Mouse (Mus musculus): Measurements from ENCODE around the gene Fgfbp3. TPM values are rescaled to one million over a fixed set of nuclear protein-coding genes. Genes with fewer than 3 reads are reported as not detected.

Fgfbp3 gene
- polyA plus RNA-seq, 1 experiment from 2014 or later, result 72.7 TPM

- 96% methylated on average over 1 of the region's 1 CpGs for WGBS
- peaks cover 11% of the 10 kb centered on the region for H3K4me1 ChIP-seq (replicated peaks; ENCODE audit: control insufficient read depth, insufficient read depth, low read length)
- H3K9ac ChIP-seq, result no peak overlapping the region
- H3K36me3 ChIP-seq (replicated peaks; ENCODE audit: control insufficient read depth, insufficient read depth), result no peaks in the 10 kb centered on the region
- peak overlapping the region; percentile 27; the same call in 1 of the 2 replicates for H3K4me2 ChIP-seq (replicated peaks)
- H3K27me3 ChIP-seq (ENCODE audit: control insufficient read depth, insufficient read depth, low read length), result no peaks in the 10 kb centered on the region
- DNase-seq (ENCODE audit: low spot score), result no peak
- H3K27ac ChIP-seq, result no peak overlapping the region
- ATAC-seq (ENCODE audit: low FRiP score), result no peak
- 0 out of 2 replicates have a peak overlapping the region, but pooled peaks have one; percentile 8 for H3K4me3 ChIP-seq (replicated peaks; ENCODE audit: low read length)
- no peaks in the 10 kb centered on the region for H3K9me3 ChIP-seq (ENCODE audit: control insufficient read depth, low read length)
Observed at GRCm38 (mm10) chr19:36916876-36917389, 2.5 kb downstream of the Fgfbp3 start.

- ATAC-seq (ENCODE audit: low FRiP score) (no peak), DNase-seq (ENCODE audit: low spot score) (no peak)
- peaks cover 11% of the 10 kb centered on the region for H3K4me1 ChIP-seq (replicated peaks; ENCODE audit: control insufficient read depth, insufficient read depth, low read length)
- WGBS, result 75% methylated on average over 4 of the region's 4 CpGs
- H3K27me3 ChIP-seq (ENCODE audit: control insufficient read depth, insufficient read depth, low read length), result no peaks in the 10 kb centered on the region
- H3K9ac ChIP-seq, result no peak overlapping the region
- H3K4me2 ChIP-seq (replicated peaks), result no peak overlapping the region
- H3K36me3 ChIP-seq (replicated peaks; ENCODE audit: control insufficient read depth, insufficient read depth), result no peaks in the 10 kb centered on the region
- H3K27ac ChIP-seq, result peak overlapping the region; percentile 20; the same call in 1 of the 2 replicates
- no peak overlapping the region for H3K4me3 ChIP-seq (replicated peaks; ENCODE audit: low read length)
- H3K9me3 ChIP-seq (ENCODE audit: control insufficient read depth, low read length), result no peaks in the 10 kb centered on the region
Observed at GRCm38 (mm10) chr19:36916206-36916605, 3.2 kb downstream of the Fgfbp3 start.

DNA sequence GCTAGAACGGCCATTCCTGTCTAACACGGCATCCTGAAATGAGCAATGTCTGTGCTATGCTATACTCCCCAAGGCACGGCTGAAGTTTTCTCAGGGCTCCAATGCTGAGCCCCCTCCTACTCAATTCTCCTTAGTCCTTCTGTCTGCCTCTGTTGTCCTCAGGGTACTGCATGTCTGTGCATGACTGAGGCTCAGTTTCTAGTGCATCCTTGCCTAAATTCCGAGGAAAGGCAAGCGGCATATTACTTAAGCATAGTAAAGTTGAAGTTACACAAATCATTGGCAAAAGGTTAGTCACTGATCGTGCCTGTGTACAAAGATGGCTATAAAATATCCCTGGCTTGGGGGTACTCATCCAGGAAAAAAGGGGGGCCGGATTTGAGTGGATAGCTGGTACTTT, 6.4 kb downstream of the Fgfbp3 start:
- no peaks in the 10 kb centered on the region for H3K9me3 ChIP-seq (ENCODE audit: control insufficient read depth, low read length)
- H3K4me1 ChIP-seq (replicated peaks; ENCODE audit: control insufficient read depth, insufficient read depth, low read length), result peaks cover 8% of the 10 kb centered on the region
- no peak for ATAC-seq (ENCODE audit: low FRiP score)
- WGBS, result 72% methylated on average over 7 of the region's 7 CpGs
- H3K27me3 ChIP-seq (ENCODE audit: control insufficient read depth, insufficient read depth, low read length), result no peaks in the 10 kb centered on the region
- H3K27ac ChIP-seq, result no peak overlapping the region
- no peak overlapping the region for H3K9ac ChIP-seq
- no peak for DNase-seq (ENCODE audit: low spot score)
- no peaks in the 10 kb centered on the region for H3K36me3 ChIP-seq (replicated peaks; ENCODE audit: control insufficient read depth, insufficient read depth)
- H3K4me2 ChIP-seq (replicated peaks), result no peak overlapping the region
- no peak overlapping the region for H3K4me3 ChIP-seq (replicated peaks; ENCODE audit: low read length)

GRCm38 (mm10) chr19:36910424-36911045, 8.9 kb downstream of the Fgfbp3 start:
- Histone ChIP-seq H3K36me3 (replicated peaks; ENCODE audit: control insufficient read depth, insufficient read depth) (no peaks in the 10 kb centered on the region), H3K27ac (0 out of 2 replicates have a peak overlapping the region, but pooled peaks have one; percentile 14), H3K9ac (no peak overlapping the region), H3K4me3 (replicated peaks; ENCODE audit: low read length) (no peak overlapping the region), H3K4me2 (replicated peaks) (no peak overlapping the region), H3K27me3 (ENCODE audit: control insufficient read depth, insufficient read depth, low read length) (no peaks in the 10 kb centered on the region), H3K4me1 (replicated peaks; ENCODE audit: control insufficient read depth, insufficient read depth, low read length) (0 out of 2 replicates have a peak, but pooled peaks cover 3% of the 10 kb centered on the region), H3K9me3 (ENCODE audit: control insufficient read depth, low read length) (no peaks in the 10 kb centered on the region)
- ATAC-seq (ENCODE audit: low FRiP score) (peak; percentile 81), DNase-seq (ENCODE audit: low spot score) (peak; percentile 55)
- 7% methylated on average over 12 of the region's 12 CpGs for WGBS

DNA sequence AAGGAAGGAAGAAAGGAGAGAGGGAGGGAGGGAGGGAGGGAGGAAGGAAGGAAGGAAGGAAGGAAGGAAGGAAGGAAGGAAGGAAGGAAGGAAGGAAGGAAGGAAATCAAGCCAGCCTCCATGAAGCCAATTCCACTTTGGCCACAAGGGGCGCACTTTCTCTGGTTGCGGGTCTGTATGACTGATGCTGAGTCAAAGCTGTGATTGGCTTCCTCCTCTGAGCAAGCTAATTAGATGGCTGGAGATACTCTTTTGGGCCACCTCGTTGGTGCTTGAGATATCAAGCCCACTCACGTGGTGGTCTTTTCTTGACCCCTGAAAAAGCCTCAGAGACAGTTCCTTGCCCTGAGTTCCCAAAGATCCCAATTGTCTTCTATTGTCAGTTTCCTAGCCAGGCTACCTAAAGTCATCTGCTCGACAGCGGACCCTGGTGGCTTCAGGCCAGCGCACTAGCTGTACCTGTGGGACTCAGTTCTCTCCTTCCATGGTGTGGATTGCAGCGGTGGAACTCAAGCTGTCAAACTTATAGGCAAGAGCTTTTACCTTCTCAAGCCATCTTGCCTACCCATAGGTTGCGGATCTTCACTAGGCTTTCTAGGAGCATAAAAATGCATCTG, 9.6 kb downstream of the Fgfbp3 start:
- no peak overlapping the region for H3K27ac ChIP-seq
- no peaks in the 10 kb centered on the region for H3K9me3 ChIP-seq (ENCODE audit: control insufficient read depth, low read length)
- DNase-seq (ENCODE audit: low spot score) (peak; percentile 77), ATAC-seq (ENCODE audit: low FRiP score) (no peak)
- no peak overlapping the region for H3K4me2 ChIP-seq (replicated peaks)
- H3K9ac ChIP-seq, result no peak overlapping the region
- 0 out of 2 replicates have a peak, but pooled peaks cover 3% of the 10 kb centered on the region for H3K4me1 ChIP-seq (replicated peaks; ENCODE audit: control insufficient read depth, insufficient read depth, low read length)
- WGBS, result 17% methylated on average over 9 of the region's 9 CpGs
- H3K4me3 ChIP-seq (replicated peaks; ENCODE audit: low read length), result no peak overlapping the region
- H3K36me3 ChIP-seq (replicated peaks; ENCODE audit: control insufficient read depth, insufficient read depth), result no peaks in the 10 kb centered on the region
- H3K27me3 ChIP-seq (ENCODE audit: control insufficient read depth, insufficient read depth, low read length), result no peaks in the 10 kb centered on the region

GRCm38 (mm10) chr19:36909150-36909549, 10.3 kb downstream of the Fgfbp3 start:
- ATAC-seq (ENCODE audit: low FRiP score) (no peak), DNase-seq (ENCODE audit: low spot score) (no peak)
- no peak overlapping the region for H3K4me3 ChIP-seq (replicated peaks; ENCODE audit: low read length)
- 84% methylated on average over 3 of the region's 3 CpGs for WGBS
- H3K4me1 ChIP-seq (replicated peaks; ENCODE audit: control insufficient read depth, insufficient read depth, low read length), result 0 out of 2 replicates have a peak, but pooled peaks cover 3% of the 10 kb centered on the region
- no peak overlapping the region for H3K4me2 ChIP-seq (replicated peaks)
- no peak overlapping the region for H3K9ac ChIP-seq
- no peak overlapping the region for H3K27ac ChIP-seq
- H3K27me3 ChIP-seq (ENCODE audit: control insufficient read depth, insufficient read depth, low read length), result no peaks in the 10 kb centered on the region
- no peaks in the 10 kb centered on the region for H3K9me3 ChIP-seq (ENCODE audit: control insufficient read depth, low read length)
- no peaks in the 10 kb centered on the region for H3K36me3 ChIP-seq (replicated peaks; ENCODE audit: control insufficient read depth, insufficient read depth)

DNA sequence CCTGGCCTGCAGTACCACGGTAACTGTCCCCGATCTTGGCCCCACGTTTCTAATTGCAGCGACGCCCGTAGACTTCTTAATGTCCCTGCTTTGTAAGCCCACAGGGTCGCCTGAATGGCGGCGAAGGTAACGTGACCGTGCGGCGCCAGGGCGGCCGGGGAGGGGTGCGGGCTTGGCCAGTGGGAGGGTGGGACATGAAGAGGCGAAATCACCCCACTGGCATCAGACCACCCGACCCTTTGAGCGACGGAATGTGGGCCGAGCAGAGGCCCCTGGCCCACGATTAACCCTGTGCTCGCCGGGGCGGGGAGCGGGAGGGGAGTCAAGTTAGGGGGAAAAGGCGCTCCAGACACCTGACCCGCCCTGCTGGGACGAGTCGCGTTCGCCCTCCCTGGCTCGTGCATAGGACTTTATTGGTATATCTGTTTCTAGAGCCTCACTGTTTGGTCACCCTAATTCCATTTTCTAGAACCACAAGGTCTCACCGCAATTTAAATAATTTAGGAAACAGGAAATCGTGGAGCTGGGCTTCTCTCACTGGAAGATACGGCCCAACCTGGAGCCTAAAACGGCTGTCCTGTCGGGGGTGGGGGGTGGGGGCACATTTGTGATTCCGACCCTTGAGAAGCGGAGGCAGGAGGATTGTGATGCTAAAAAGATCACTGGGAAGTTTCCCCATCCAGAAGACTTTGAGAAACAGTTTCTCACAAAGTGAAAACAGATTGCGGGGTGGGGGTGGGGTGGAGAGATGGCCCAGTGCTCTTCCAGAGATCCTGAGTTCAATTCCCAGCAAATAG, 15.0 kb downstream of the Fgfbp3 start:
- H3K27me3 ChIP-seq (ENCODE audit: control insufficient read depth, insufficient read depth, low read length), result no peaks in the 10 kb centered on the region
- H3K9me3 ChIP-seq (ENCODE audit: control insufficient read depth, low read length), result no peaks in the 10 kb centered on the region
- peaks cover 10% of the 10 kb centered on the region for H3K4me1 ChIP-seq (replicated peaks; ENCODE audit: control insufficient read depth, insufficient read depth, low read length)
- 2% methylated on average over 39 of the region's 41 CpGs for WGBS
- peak overlapping the region; percentile 83 for H3K27ac ChIP-seq
- peak overlapping the region; percentile 82 for H3K9ac ChIP-seq
- DNase-seq (ENCODE audit: low spot score) (peak; percentile 75), ATAC-seq (ENCODE audit: low FRiP score) (peak; percentile 93)
- peak overlapping the region; percentile 49 for H3K4me3 ChIP-seq (replicated peaks; ENCODE audit: low read length)
- H3K36me3 ChIP-seq (replicated peaks; ENCODE audit: control insufficient read depth, insufficient read depth), result no peaks in the 10 kb centered on the region
- H3K4me2 ChIP-seq (replicated peaks), result peak overlapping the region; percentile 88

- no peaks in the 10 kb centered on the region for H3K9me3 ChIP-seq (ENCODE audit: control insufficient read depth, low read length)
- H3K4me3 ChIP-seq (replicated peaks; ENCODE audit: low read length), result peak overlapping the region; percentile 49; the same call in 1 of the 2 replicates
- 35% methylated on average over 7 of the region's 7 CpGs for WGBS
- no peak for DNase-seq (ENCODE audit: low spot score)
- H3K9ac ChIP-seq, result peak overlapping the region; percentile 82
- peak overlapping the region; percentile 88 for H3K4me2 ChIP-seq (replicated peaks)
- H3K27me3 ChIP-seq (ENCODE audit: control insufficient read depth, insufficient read depth, low read length), result no peaks in the 10 kb centered on the region
- ATAC-seq (ENCODE audit: low FRiP score), result no peak
- peak overlapping the region; percentile 83; the same call in 1 of the 2 replicates for H3K27ac ChIP-seq
- peaks cover 10% of the 10 kb centered on the region for H3K4me1 ChIP-seq (replicated peaks; ENCODE audit: control insufficient read depth, insufficient read depth, low read length)
- no peaks in the 10 kb centered on the region for H3K36me3 ChIP-seq (replicated peaks; ENCODE audit: control insufficient read depth, insufficient read depth)
Observed at GRCm38 (mm10) chr19:36903377-36903776, 16.0 kb downstream of the Fgfbp3 start.

DNA sequence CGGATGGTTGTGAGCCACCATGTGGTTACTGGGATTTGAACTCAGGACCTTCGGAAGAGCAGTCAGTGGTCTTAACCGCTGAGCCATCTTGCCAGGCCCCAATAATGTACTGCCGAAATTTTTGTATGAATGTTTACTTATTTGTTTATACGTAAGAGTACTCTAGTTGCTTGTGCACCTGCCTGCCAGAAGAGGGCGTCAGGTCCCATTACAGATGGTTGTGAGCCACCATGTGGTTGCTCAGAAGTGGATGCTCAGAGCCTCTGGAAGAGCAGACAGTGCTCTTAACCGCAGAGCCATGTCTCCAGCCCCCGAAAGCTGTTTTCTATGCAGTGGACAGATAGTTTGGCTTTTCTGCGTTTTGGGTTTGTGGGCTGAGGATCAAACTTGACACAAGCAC, 21.6 kb downstream of the Fgfbp3 start:
- Histone ChIP-seq H3K9me3 (ENCODE audit: control insufficient read depth, low read length) (no peaks in the 10 kb centered on the region), H3K4me2 (replicated peaks) (no peak overlapping the region), H3K4me3 (replicated peaks; ENCODE audit: low read length) (no peak overlapping the region), H3K9ac (no peak overlapping the region), H3K36me3 (replicated peaks; ENCODE audit: control insufficient read depth, insufficient read depth) (peaks cover 20% of the 10 kb centered on the region), H3K4me1 (replicated peaks; ENCODE audit: control insufficient read depth, insufficient read depth, low read length) (peaks cover 14% of the 10 kb centered on the region), H3K27ac (peak overlapping the region; percentile 32; the same call in 1 of the 2 replicates), H3K27me3 (ENCODE audit: control insufficient read depth, insufficient read depth, low read length) (no peaks in the 10 kb centered on the region)
- WGBS, result 40% methylated on average over 9 of the region's 9 CpGs
- ATAC-seq (ENCODE audit: low FRiP score) (no peak), DNase-seq (ENCODE audit: low spot score) (no peak)
